Mouse (Mus musculus) embryonic facial prominence, embryonic 11.5 days (tissue): Measurements from ENCODE around the gene Asic1. TPM values are rescaled to one million over a fixed set of nuclear protein-coding genes. Genes with fewer than 3 reads are reported as not detected.

Source experiments
- ATAC-seq: fragments of 200-750 bp; cut with Nextera tagmentation; replicated peaks from 2 replicates; pipeline ENCODE4 v1.8.0; 2017; ENCODE audit warnings: low read depth; ENCODE audit not compliant: insufficient number of reproducible peaks, low FRiP score, low TSS enrichment
- DNase-seq: peaks from one replicate; pipeline ENCODE4 v3.0.0-alpha.2; 2015; ENCODE audit warnings: low spot score
- H3K27ac ChIP-seq: fragments of 300-500 bp; sonication (generic); replicated peaks from 2 replicates; pipeline ENCODE4 v1.5.1; 2014; ENCODE audit warnings: mild to moderate bottlenecking, low read depth, low read length, control low read depth
- H3K27me3 ChIP-seq: fragments of 300-500 bp; sonication (generic); 2 replicates; pipeline ENCODE4 v1.6.1; 2014; ENCODE audit warnings: mild to moderate bottlenecking, low read length, moderate library complexity, mixed read lengths; ENCODE audit not compliant: control insufficient read depth, insufficient read depth
- H3K36me3 ChIP-seq: fragments of 300-500 bp; sonication (generic); replicated peaks from 2 replicates; pipeline ENCODE4 v1.6.1; 2014; ENCODE audit warnings: low read depth, mild to moderate bottlenecking, low read length, moderate library complexity, mixed read lengths; ENCODE audit not compliant: control insufficient read depth, insufficient read depth
- H3K4me1 ChIP-seq: fragments of 300-500 bp; sonication (generic); 2 replicates; pipeline ENCODE4 v1.6.1; 2014; ENCODE audit warnings: low read length, mixed read lengths; ENCODE audit not compliant: control insufficient read depth, insufficient read depth
- H3K4me2 ChIP-seq: fragments of 300-500 bp; sonication (generic); 2 replicates; pipeline ENCODE4 v1.6.1; 2014; ENCODE audit warnings: low read depth, mild to moderate bottlenecking, control low read depth, low read length, moderate library complexity
- H3K4me3 ChIP-seq: fragments of 300-500 bp; sonication (generic); 2 replicates; pipeline ENCODE4 v1.5.1; 2014; ENCODE audit warnings: low read depth, low read length, control low read depth
- H3K9ac ChIP-seq: fragments of 300-500 bp; sonication (generic); replicated peaks from 2 replicates; pipeline ENCODE4 v1.6.1; 2014; ENCODE audit warnings: mild to moderate bottlenecking, control low read depth, low read length
- H3K9me3 ChIP-seq: fragments of 300-500 bp; sonication (generic); replicated peaks from 2 replicates; pipeline ENCODE4 v1.6.1; 2016; ENCODE audit warnings: mild to moderate bottlenecking, low read length, inconsistent platforms, mixed read lengths; ENCODE audit not compliant: control insufficient read depth
- WGBS: fragments of 180-500 bp; shearing (Covaris S2); extraction: QIAGEN DNeasy Blood & Tissue Kit; methylation state at CpG from one replicate; pipeline ENCODE4 v1.1.7; 2014; 5-methylcytosine and 5-hydroxymethylcytosine counted together
- polyA plus RNA-seq: library from polyadenylated mRNA; unstranded; fragments of >200 nt; fragmentation: Nextera tagmentation; extraction: Ambion mirVana; gene quantifications from 2 replicates; pipeline ENCODE4 v1.2.1, GENCODE M21; 2014

Gene Asic1
- polyA plus RNA-seq, 1 experiment from 2014 or later, result 2.6 TPM

GRCm38 (mm10) chr15:99653876-99654275 lies 16.3 kb upstream of the Asic1 start:
- Histone ChIP-seq H3K9ac (no peak overlapping the region), H3K4me1 (peaks cover 4% of the 10 kb centered on the region), H3K4me2 (peak overlapping the region; percentile 13; the same call in 1 of the 2 replicates), H3K27me3 (peaks cover 12% of the 10 kb centered on the region), H3K36me3 (no peaks in the 10 kb centered on the region), H3K27ac (no peak overlapping the region), H3K9me3 (no peaks in the 10 kb centered on the region), H3K4me3 (no peak overlapping the region)
- ATAC-seq (no peak), DNase-seq (no peak)
- under 1% methylated on average over 21 of the region's 21 CpGs for WGBS

DNA sequence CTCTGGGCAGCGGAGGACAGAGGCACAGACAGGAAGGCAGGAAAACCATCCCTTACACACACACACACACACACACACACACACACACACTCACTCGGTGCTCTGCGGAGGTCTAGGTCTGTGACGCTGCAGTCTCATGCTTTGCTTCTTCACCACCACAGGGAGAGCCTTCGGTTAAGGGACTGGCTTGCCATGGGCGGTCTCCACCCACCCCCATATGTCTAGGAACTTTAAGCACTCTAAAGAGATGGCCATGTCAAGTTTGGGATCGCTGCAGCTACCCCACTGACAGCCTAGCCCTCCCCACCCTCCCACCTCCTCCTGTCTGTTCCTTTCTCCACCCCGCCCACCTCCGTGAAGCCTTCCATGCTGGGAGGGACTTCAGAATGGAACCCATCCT lies 14.2 kb upstream of the Asic1 start:
- WGBS, result 59% methylated on average over 9 of the region's 9 CpGs
- H3K27ac ChIP-seq, result no peak overlapping the region

DNA sequence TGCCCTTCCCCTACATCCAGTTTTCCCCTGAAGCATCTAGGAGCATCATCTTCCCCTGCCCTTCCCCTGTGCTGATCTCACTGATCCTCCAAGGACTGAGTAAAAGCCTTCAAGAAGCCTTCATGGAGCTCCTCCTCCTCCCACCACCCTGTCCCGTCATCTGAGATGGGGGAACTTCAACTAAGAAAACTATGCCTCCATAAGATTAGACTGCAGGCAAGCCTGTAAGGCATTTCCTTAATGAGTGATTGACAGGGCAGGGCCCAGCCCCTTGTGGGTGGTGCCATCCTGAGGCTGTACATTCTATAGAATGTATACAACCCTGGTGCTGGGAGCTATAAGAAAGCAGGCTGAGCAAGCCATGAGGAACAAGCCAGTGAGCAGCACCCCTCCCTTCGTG lies 11.7 kb upstream of the Asic1 start:
- Histone ChIP-seq H3K4me1 (no peaks in the 10 kb centered on the region), H3K27ac (no peak overlapping the region), H3K27me3 (peaks cover 12% of the 10 kb centered on the region), H3K36me3 (no peaks in the 10 kb centered on the region), H3K4me2 (no peak overlapping the region), H3K9me3 (no peaks in the 10 kb centered on the region), H3K9ac (no peak overlapping the region), H3K4me3 (no peak overlapping the region)
- 42% methylated on average over 2 of the region's 2 CpGs for WGBS
- ATAC-seq, result no peak
- no peak for DNase-seq

More for the DNA sequence above, 14.2 kb upstream of the Asic1 start:
- ATAC-seq (no peak), DNase-seq (no peak)
- Histone ChIP-seq H3K27me3 (peaks cover 12% of the 10 kb centered on the region), H3K36me3 (no peaks in the 10 kb centered on the region), H3K4me3 (no peak overlapping the region), H3K9me3 (no peaks in the 10 kb centered on the region), H3K4me2 (no peak overlapping the region), H3K9ac (no peak overlapping the region), H3K4me1 (no peaks in the 10 kb centered on the region)

- Histone ChIP-seq H3K9me3 (no peaks in the 10 kb centered on the region), H3K4me1 (peaks cover 7% of the 10 kb centered on the region; the same call in 1 of the 2 replicates), H3K27ac (no peak overlapping the region), H3K36me3 (no peaks in the 10 kb centered on the region), H3K27me3 (peaks cover 16% of the 10 kb centered on the region), H3K4me3 (no peak overlapping the region), H3K4me2 (no peak overlapping the region), H3K9ac (no peak overlapping the region)
- 93% methylated on average over 15 of the region's 15 CpGs for WGBS
- DNase-seq, result no peak
- no peak for ATAC-seq
These were observed 8.9 kb upstream of the Asic1 start for GRCm38 (mm10) chr15:99661121-99661830.

GRCm38 (mm10) chr15:99662371-99662770 lies 7.8 kb upstream of the Asic1 start:
- no peak for ATAC-seq
- no peak overlapping the region for H3K4me2 ChIP-seq
- H3K27ac ChIP-seq, result no peak overlapping the region
- WGBS, result 48% methylated on average over 7 of the region's 7 CpGs
- peak; percentile 49 for DNase-seq
- no peak overlapping the region for H3K4me3 ChIP-seq
- peaks cover 18% of the 10 kb centered on the region for H3K27me3 ChIP-seq
- H3K9me3 ChIP-seq, result no peaks in the 10 kb centered on the region
- peaks cover 7% of the 10 kb centered on the region; the same call in 1 of the 2 replicates for H3K4me1 ChIP-seq
- H3K36me3 ChIP-seq, result no peaks in the 10 kb centered on the region
- H3K9ac ChIP-seq, result no peak overlapping the region; the same call in 1 of the 2 replicates

DNA sequence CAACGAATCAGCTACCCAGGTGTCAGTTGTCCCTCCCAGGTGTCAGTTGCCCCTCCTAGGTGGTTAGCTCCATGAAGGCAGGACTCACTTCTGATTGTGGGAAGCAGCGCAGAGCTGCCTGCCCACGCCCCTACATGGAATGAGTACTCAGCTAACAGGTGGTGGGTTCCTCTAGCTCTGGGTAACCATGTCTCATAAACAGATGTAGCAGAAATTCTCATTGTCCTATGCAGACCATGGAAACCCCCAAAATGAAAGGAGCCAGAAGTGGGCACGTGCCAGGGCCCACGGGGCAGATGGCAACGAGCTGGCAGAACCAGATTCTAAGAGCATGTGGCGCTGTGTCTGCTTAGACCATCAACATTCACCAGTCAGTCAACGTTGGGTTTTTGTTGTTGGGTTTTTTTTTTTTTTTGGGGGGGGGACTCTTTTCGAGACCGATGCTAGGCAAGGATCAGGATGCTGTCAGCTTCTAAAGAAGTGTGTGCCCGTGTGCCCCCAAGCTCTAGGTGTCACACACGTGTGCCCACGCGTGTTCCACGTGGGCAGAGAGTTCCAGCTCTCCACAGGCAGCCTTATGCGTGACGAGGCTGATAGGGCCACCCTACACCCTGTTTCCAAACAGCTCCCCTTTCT lies 6.1 kb upstream of the Asic1 start:
- H3K9ac ChIP-seq, result peak overlapping the region; percentile 37
- peaks cover 7% of the 10 kb centered on the region; the same call in 1 of the 2 replicates for H3K4me1 ChIP-seq
- no peaks in the 10 kb centered on the region for H3K36me3 ChIP-seq
- WGBS, result 4% methylated on average over 17 of the region's 17 CpGs
- no peak for DNase-seq
- peak overlapping the region; percentile 82 for H3K4me2 ChIP-seq
- peak overlapping the region; percentile 36 for H3K4me3 ChIP-seq
- H3K27ac ChIP-seq, result no peak overlapping the region
- H3K27me3 ChIP-seq, result peaks cover 19% of the 10 kb centered on the region
- no peaks in the 10 kb centered on the region for H3K9me3 ChIP-seq
- ATAC-seq, result peak; percentile 53; the same call in 1 of the 2 replicates

DNA sequence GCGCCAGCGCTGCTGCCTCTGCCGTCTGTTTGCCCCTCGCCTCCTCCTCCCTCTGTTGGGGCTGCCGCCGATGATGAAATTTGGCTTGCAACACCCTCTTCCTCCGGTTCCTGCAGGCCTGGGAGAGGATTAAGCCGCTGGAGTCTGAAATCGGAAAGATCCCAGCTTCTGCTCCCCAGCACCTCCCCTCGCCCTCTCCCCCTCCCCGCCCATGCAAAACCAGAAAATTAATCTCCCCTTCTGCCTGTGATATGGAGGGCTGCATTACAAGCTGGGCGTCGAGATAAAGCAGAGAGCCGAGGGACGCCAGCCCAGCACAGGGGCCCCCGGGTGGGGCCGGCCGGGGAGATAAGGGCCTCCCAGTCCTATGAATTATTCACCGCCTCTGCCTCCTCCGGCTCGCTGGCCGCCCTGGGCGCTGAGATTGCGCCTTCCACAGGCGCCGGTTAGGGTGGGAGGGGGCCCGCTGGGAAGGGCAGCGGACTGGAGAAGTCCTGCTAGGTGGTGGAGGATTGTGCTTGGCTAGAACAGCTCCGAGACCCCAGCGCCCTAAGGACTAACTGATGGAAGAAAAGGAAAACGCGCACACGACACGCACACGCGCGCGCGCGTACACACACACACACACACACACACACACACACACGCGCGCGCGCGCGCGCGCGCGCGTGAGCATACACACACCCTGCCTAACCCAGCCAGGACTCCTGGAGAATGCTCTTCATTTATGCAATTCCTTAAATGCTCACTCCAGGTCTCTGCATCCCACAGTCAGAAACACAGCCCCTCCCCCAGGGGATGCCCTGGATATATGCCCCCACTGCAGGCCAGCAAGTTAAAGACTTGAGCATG lies 5.3 kb upstream of the Asic1 start:
- no peaks in the 10 kb centered on the region for H3K9me3 ChIP-seq
- DNase-seq, result peak; percentile 58
- H3K36me3 ChIP-seq, result no peaks in the 10 kb centered on the region
- no peak overlapping the region for H3K27ac ChIP-seq
- H3K4me1 ChIP-seq, result peaks cover 7% of the 10 kb centered on the region; the same call in 1 of the 2 replicates
- under 1% methylated on average over 52 of the region's 52 CpGs for WGBS
- peak overlapping the region; percentile 82 for H3K4me2 ChIP-seq
- ATAC-seq, result peak; percentile 40; the same call in 1 of the 2 replicates
- H3K9ac ChIP-seq, result peak overlapping the region; percentile 37
- H3K27me3 ChIP-seq, result peaks cover 26% of the 10 kb centered on the region
- H3K4me3 ChIP-seq, result peak overlapping the region; percentile 36
